Mouse (Mus musculus): ENCODE measurements around the gene Frat1. TPM values are rescaled to one million over a fixed set of nuclear protein-coding genes. Genes with fewer than 3 reads are reported as not detected.
A peak's percentile ranks its signal among the peaks of the same experiment; 100 is the strongest.

Frat1 gene
- polyA plus RNA-seq, 1 experiment, result 7.6 TPM

DNA sequence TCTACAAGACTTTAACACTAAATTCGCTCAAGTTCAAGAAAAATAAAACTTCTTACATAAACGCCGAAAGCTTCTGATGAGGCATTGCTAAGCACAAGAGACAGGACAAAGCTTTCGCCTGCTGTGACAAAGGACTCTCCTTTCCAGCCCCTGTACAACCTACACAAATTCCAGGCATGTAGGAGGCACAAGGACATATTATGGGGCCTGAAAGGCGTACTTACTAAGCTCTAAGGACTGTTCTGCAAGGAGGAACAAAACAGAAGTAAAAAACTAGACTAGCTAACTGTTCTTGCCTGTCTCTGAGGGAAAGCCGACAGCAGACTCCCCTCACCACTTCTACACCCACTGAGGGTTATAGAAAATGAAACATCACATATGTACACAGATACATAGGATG is 34.9 kb upstream of the Frat1 start:
- H3K27me3 ChIP-seq (ENCODE audit: control insufficient read depth, insufficient read depth, low read length), result no peaks in the 10 kb centered on the region
- WGBS, result 94% methylated on average over 6 of the region's 6 CpGs
- no peak overlapping the region for H3K27ac ChIP-seq (ENCODE audit: insufficient read depth, low read length)
- H3K4me1 ChIP-seq (ENCODE audit: control insufficient read depth, insufficient read depth, insufficient read length), result no peaks in the 10 kb centered on the region
- DNase-seq (ENCODE audit: low read depth in 1 of 2, low spot score in 2 of 2), result no peak
- no peak for TF ChIP-seq POLR2A (IDR thresholded peaks at IDR 0.05; ENCODE audit: low read depth, low read length)
- no peak for TF ChIP-seq CTCF (IDR thresholded peaks at IDR 0.05; ENCODE audit: extremely low read depth, insufficient read depth, insufficient read length, insufficient replicate concordance)
- H3K36me3 ChIP-seq (ENCODE audit: control insufficient read depth, insufficient read depth, low read length), result no peaks in the 10 kb centered on the region
- H3K4me3 ChIP-seq (ENCODE audit: extremely low read depth, insufficient read depth, insufficient read length), result no peak overlapping the region

- DNase-seq (ENCODE audit: low read depth in 1 of 2, low spot score in 2 of 2), result no peak
- 24% methylated on average over 3 of the region's 3 CpGs for WGBS
- Histone ChIP-seq H3K4me1 (ENCODE audit: control insufficient read depth, insufficient read depth, insufficient read length) (no peaks in the 10 kb centered on the region), H3K4me3 (ENCODE audit: extremely low read depth, insufficient read depth, insufficient read length) (no peak overlapping the region), H3K36me3 (ENCODE audit: control insufficient read depth, insufficient read depth, low read length) (no peaks in the 10 kb centered on the region), H3K27ac (ENCODE audit: insufficient read depth, low read length) (no peak overlapping the region), H3K27me3 (ENCODE audit: control insufficient read depth, insufficient read depth, low read length) (no peaks in the 10 kb centered on the region)
- TF ChIP-seq POLR2A (IDR thresholded peaks at IDR 0.05; ENCODE audit: low read depth, low read length) (no peak), CTCF (IDR thresholded peaks at IDR 0.05; ENCODE audit: extremely low read depth, insufficient read depth, insufficient read length, insufficient replicate concordance) (no peak)
These were observed 33.5 kb upstream of the Frat1 start for GRCm38 (mm10) chr19:41796148-41796760.

- Histone ChIP-seq H3K4me3 (ENCODE audit: extremely low read depth, insufficient read depth, insufficient read length) (no peak overlapping the region), H3K36me3 (ENCODE audit: control insufficient read depth, insufficient read depth, low read length) (no peaks in the 10 kb centered on the region), H3K27me3 (ENCODE audit: control insufficient read depth, insufficient read depth, low read length) (no peaks in the 10 kb centered on the region), H3K4me1 (ENCODE audit: control insufficient read depth, insufficient read depth, insufficient read length) (no peaks in the 10 kb centered on the region), H3K27ac (ENCODE audit: insufficient read depth, low read length) (no peak overlapping the region)
- DNase-seq (ENCODE audit: low read depth in 1 of 2, low spot score in 2 of 2), result no peak
- TF ChIP-seq CTCF (IDR thresholded peaks at IDR 0.05; ENCODE audit: extremely low read depth, insufficient read depth, insufficient read length, insufficient replicate concordance) (no peak), POLR2A (IDR thresholded peaks at IDR 0.05; ENCODE audit: low read depth, low read length) (no peak)
- WGBS, result 42% methylated on average over 12 of the region's 12 CpGs
These were observed 32.9 kb upstream of the Frat1 start for GRCm38 (mm10) chr19:41796789-41797327.

DNA sequence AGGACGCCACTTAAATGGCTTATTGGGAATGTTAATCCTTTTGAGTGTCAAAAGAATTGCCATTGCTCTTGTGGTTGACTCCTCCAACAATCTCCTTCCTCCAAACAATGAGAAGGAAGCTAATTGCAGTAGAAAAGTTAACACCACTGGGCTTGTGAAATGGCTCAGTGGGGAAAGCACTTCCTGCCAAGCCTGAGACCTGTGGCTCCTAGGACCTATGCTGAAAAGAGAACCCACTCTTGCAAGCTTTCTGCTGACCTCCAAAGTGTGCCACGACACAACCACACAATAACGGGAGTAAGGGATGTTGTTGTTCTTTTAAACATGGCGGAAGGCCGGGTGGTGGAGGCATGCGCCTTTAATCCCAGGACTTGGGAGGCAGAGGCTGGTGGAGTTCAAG is 32.2 kb upstream of the Frat1 start:
- Histone ChIP-seq H3K27me3 (ENCODE audit: control insufficient read depth, insufficient read depth, low read length) (no peaks in the 10 kb centered on the region), H3K4me3 (ENCODE audit: extremely low read depth, insufficient read depth, insufficient read length) (no peak overlapping the region), H3K27ac (ENCODE audit: insufficient read depth, low read length) (no peak overlapping the region), H3K4me1 (ENCODE audit: control insufficient read depth, insufficient read depth, insufficient read length) (no peaks in the 10 kb centered on the region; the same call in 1 of the 2 replicates), H3K36me3 (ENCODE audit: control insufficient read depth, insufficient read depth, low read length) (no peaks in the 10 kb centered on the region)
- 77% methylated on average over 6 of the region's 6 CpGs for WGBS
- TF ChIP-seq POLR2A (IDR thresholded peaks at IDR 0.05; ENCODE audit: low read depth, low read length) (no peak), CTCF (IDR thresholded peaks at IDR 0.05; ENCODE audit: extremely low read depth, insufficient read depth, insufficient read length, insufficient replicate concordance) (no peak)
- DNase-seq (ENCODE audit: low read depth in 1 of 2, low spot score in 2 of 2), result no peak

GRCm38 (mm10) chr19:41800451-41800850 is 29.3 kb upstream of the Frat1 start:
- Histone ChIP-seq H3K36me3 (ENCODE audit: control insufficient read depth, insufficient read depth, low read length) (no peaks in the 10 kb centered on the region), H3K4me1 (ENCODE audit: control insufficient read depth, insufficient read depth, insufficient read length) (no peaks in the 10 kb centered on the region; the same call in 1 of the 2 replicates), H3K27me3 (ENCODE audit: control insufficient read depth, insufficient read depth, low read length) (no peaks in the 10 kb centered on the region), H3K27ac (ENCODE audit: insufficient read depth, low read length) (no peak overlapping the region), H3K4me3 (ENCODE audit: extremely low read depth, insufficient read depth, insufficient read length) (no peak overlapping the region)
- WGBS, result 68% methylated on average over 6 of the region's 6 CpGs
- DNase-seq (ENCODE audit: low read depth in 1 of 2, low spot score in 2 of 2), result no peak
- TF ChIP-seq CTCF (IDR thresholded peaks at IDR 0.05; ENCODE audit: extremely low read depth, insufficient read depth, insufficient read length, insufficient replicate concordance), result no peak
- no peak for TF ChIP-seq POLR2A (IDR thresholded peaks at IDR 0.05; ENCODE audit: low read depth, low read length)

DNA sequence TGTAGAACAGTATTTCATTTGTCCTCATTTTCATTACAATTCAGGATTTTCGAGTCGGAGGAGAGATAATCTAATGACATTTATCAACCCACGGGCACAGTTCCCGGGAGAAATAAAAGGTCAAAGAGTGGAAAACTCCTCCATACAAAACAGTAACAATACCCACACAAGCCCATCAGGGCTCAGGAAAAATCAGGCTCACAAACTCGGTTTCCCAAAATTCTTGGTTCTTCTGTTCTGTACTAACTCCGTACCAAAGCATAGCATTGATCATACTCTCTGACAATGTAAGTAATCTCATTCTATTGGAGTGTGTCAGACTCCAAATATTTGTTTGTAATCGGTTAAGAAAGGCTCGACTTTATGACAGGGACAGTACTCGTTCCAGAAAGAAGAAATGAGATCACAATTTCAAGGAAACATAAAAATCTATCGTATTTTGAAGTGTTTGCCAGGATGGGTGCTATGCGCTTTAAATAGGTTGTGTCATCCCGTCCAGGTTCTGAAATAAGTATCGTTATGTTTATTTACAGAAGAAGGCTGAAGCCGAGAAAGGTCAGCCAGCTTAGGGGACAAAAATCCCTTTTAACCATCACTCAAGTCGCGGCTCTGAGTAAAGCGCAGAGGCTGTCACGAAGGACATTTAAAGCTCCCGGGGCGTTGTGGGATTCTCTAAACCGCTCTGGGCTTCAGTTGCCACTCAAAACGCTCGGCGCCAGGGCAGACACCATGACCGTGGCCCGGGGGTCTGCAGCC is 28.6 kb upstream of the Frat1 start:
- Histone ChIP-seq H3K36me3 (ENCODE audit: control insufficient read depth, insufficient read depth, low read length) (no peaks in the 10 kb centered on the region), H3K27me3 (ENCODE audit: control insufficient read depth, insufficient read depth, low read length) (no peaks in the 10 kb centered on the region), H3K27ac (ENCODE audit: insufficient read depth, low read length) (peak overlapping the region; percentile 26), H3K4me3 (ENCODE audit: extremely low read depth, insufficient read depth, insufficient read length) (peak overlapping the region; percentile 97), H3K4me1 (ENCODE audit: control insufficient read depth, insufficient read depth, insufficient read length) (no peaks in the 10 kb centered on the region; the same call in 1 of the 2 replicates)
- 7% methylated on average over 26 of the region's 26 CpGs for WGBS
- no peak for TF ChIP-seq POLR2A (IDR thresholded peaks at IDR 0.05; ENCODE audit: low read depth, low read length)
- TF ChIP-seq CTCF (IDR thresholded peaks at IDR 0.05; ENCODE audit: extremely low read depth, insufficient read depth, insufficient read length, insufficient replicate concordance), result no peak
- no peak for DNase-seq (ENCODE audit: low read depth in 1 of 2, low spot score in 2 of 2)

Data from spleen, adult 2 months (tissue).